Mouse (Mus musculus) erythroblast, embryonic 14.5 days (primary cell): ENCODE measurements around the gene Spata5. TPM values are rescaled to one million over a fixed set of nuclear protein-coding genes. Genes with fewer than 3 reads are reported as not detected.

Experiments used
- H3K27me3 ChIP-seq: 2 replicates; pipeline ENCODE4 v1.6.1; 2012; ENCODE audit warnings: inconsistent platforms; ENCODE audit not compliant: control insufficient read depth
- H3K36me3 ChIP-seq: 2 replicates; pipeline ENCODE4 v1.6.1; 2012; ENCODE audit warnings: mild to moderate bottlenecking, inconsistent platforms; ENCODE audit not compliant: control insufficient read depth
- H3K4me1 ChIP-seq: 2 replicates; pipeline ENCODE4 v1.6.1; 2012; ENCODE audit warnings: inconsistent platforms; ENCODE audit not compliant: control insufficient read depth
- H3K4me3 ChIP-seq: replicated peaks from 2 replicates; pipeline ENCODE3; 2012; ENCODE audit warnings: moderate library complexity, mild to moderate bottlenecking, inconsistent platforms
- H3K9me3 ChIP-seq: 2 replicates; pipeline ENCODE4 v1.6.1; 2012; ENCODE audit warnings: low read length, inconsistent platforms, mixed read lengths; ENCODE audit not compliant: control insufficient read depth
- GATA1 ChIP-seq: IDR thresholded peaks from 2 replicates; pipeline ENCODE4 v1.6.1; 2012; ENCODE audit warnings: low read length, inconsistent platforms, mixed read lengths
- TAL1 ChIP-seq: IDR thresholded peaks from 3 replicates; pipeline ENCODE4 v1.6.1; 2012; ENCODE audit warnings: low read length, inconsistent platforms, mixed read lengths
- polyA plus RNA-seq: library from polyadenylated mRNA; stranded (reverse); fragments of >175 nt; gene quantifications from 2 replicates; pipeline ENCODE4 v1.2.3, GENCODE M21; 2012

The Spata5 gene
- polyA plus RNA-seq, 1 experiment, result 0.21 TPM

GRCm38 (mm10) chr3:37418961-37419457 lies 687 bp upstream of the Spata5 start:
- Histone ChIP-seq H3K4me3 (peak overlapping the region; percentile 78), H3K4me1 (peaks cover 28% of the 10 kb centered on the region), H3K27me3 (no peaks in the 10 kb centered on the region), H3K9me3 (no peaks in the 10 kb centered on the region), H3K36me3 (peaks cover 4% of the 10 kb centered on the region)
- no peak for TF ChIP-seq TAL1
- TF ChIP-seq GATA1, result no peak

GRCm38 (mm10) chr3:37420072-37420471 lies 376 bp downstream of the Spata5 start, which contains the start of gene Nudt6:
Gene Nudt6, minus strand, starts transcription at chr3:37420211.
- H3K4me3 ChIP-seq, result peak within 1 kb of the TSS; percentile 78
- H3K4me1 ChIP-seq, result peaks cover 28% of the 10 kb centered on the region
- TF ChIP-seq TAL1, result no peak
- TF ChIP-seq GATA1, result no peak
- H3K9me3 ChIP-seq, result no peaks in the 10 kb centered on the region
- peaks cover 11% of the 10 kb centered on the region for H3K36me3 ChIP-seq
- no peaks in the 10 kb centered on the region for H3K27me3 ChIP-seq

DNA sequence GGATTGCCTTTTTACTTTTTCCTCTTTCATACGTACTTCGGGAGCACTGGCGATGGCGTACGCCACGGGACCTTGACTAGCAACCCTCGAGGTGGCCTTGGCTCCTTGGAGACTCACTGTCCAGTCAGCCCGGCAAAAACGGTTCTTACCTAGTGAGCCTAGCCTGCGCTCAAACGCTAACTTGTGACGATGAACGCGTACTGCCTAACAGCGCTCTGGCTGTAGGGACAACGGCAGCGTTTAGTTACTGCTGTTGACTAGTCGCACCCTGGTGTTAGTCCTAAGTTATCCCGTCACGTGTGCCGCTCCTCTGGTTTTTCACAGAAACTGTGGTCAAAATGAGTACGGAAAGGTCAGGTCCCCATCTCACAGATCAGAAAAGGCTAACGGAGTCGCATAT lies 945 bp downstream of the Spata5 start:
- H3K36me3 ChIP-seq, result peaks cover 16% of the 10 kb centered on the region
- H3K27me3 ChIP-seq, result no peaks in the 10 kb centered on the region
- peaks cover 28% of the 10 kb centered on the region for H3K4me1 ChIP-seq
- no peaks in the 10 kb centered on the region for H3K9me3 ChIP-seq
- TF ChIP-seq GATA1 (no peak), TAL1 (no peak)
- peak overlapping the region; percentile 78 for H3K4me3 ChIP-seq

GRCm38 (mm10) chr3:37421179-37421578 lies 1.5 kb downstream of the Spata5 start:
- Histone ChIP-seq H3K27me3 (no peaks in the 10 kb centered on the region), H3K9me3 (no peaks in the 10 kb centered on the region), H3K4me1 (peaks cover 28% of the 10 kb centered on the region), H3K36me3 (peaks cover 21% of the 10 kb centered on the region), H3K4me3 (peak overlapping the region; percentile 78)
- TF ChIP-seq GATA1 (no peak), TAL1 (no peak)

GRCm38 (mm10) chr3:37426069-37426468 lies 6.4 kb downstream of the Spata5 start:
- no peaks in the 10 kb centered on the region for H3K27me3 ChIP-seq
- H3K9me3 ChIP-seq, result no peaks in the 10 kb centered on the region
- peaks cover 48% of the 10 kb centered on the region for H3K36me3 ChIP-seq
- TF ChIP-seq TAL1 (no peak), GATA1 (no peak)
- H3K4me1 ChIP-seq, result peaks cover 13% of the 10 kb centered on the region
- H3K4me3 ChIP-seq, result no peak overlapping the region

- TF ChIP-seq TAL1, result no peak
- TF ChIP-seq GATA1, result no peak
- no peaks in the 10 kb centered on the region for H3K4me1 ChIP-seq
- H3K4me3 ChIP-seq, result no peak overlapping the region
- H3K36me3 ChIP-seq, result peaks cover 66% of the 10 kb centered on the region
- no peaks in the 10 kb centered on the region for H3K27me3 ChIP-seq
- no peaks in the 10 kb centered on the region for H3K9me3 ChIP-seq
Measured at GRCm38 (mm10) chr3:37430359-37430758, 10.7 kb downstream of the Spata5 start.

DNA sequence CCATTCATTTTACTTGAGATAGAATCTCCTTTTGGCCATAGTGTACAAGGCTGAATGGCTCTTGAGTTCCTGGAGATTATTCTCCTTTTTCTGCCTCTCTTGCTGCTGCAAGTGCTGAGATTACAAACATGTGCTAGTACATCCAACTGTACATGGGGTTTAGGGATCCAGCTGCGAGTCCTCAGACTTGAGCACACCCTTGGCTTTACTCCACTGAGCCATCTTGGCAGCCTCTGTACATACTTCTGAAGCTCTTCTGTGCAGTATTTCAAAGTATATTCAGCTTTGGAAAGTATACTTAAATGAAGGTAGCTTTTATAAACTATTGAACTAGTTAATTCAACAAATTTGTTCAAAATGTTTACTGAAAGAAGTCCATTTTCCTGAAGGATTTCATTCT lies 20.1 kb downstream of the Spata5 start:
- TF ChIP-seq TAL1, result no peak
- no peak for TF ChIP-seq GATA1
- H3K4me3 ChIP-seq, result no peak overlapping the region
- peaks cover 52% of the 10 kb centered on the region for H3K36me3 ChIP-seq
- H3K27me3 ChIP-seq, result no peaks in the 10 kb centered on the region
- no peaks in the 10 kb centered on the region for H3K9me3 ChIP-seq
- peaks cover 2% of the 10 kb centered on the region; the same call in 1 of the 2 replicates for H3K4me1 ChIP-seq

GRCm38 (mm10) chr3:37443409-37443808 lies 23.7 kb downstream of the Spata5 start:
- Histone ChIP-seq H3K36me3 (peaks cover 36% of the 10 kb centered on the region), H3K4me1 (peaks cover 2% of the 10 kb centered on the region; the same call in 1 of the 2 replicates), H3K4me3 (no peak overlapping the region), H3K9me3 (no peaks in the 10 kb centered on the region), H3K27me3 (no peaks in the 10 kb centered on the region)
- TF ChIP-seq GATA1, result no peak
- no peak for TF ChIP-seq TAL1

DNA sequence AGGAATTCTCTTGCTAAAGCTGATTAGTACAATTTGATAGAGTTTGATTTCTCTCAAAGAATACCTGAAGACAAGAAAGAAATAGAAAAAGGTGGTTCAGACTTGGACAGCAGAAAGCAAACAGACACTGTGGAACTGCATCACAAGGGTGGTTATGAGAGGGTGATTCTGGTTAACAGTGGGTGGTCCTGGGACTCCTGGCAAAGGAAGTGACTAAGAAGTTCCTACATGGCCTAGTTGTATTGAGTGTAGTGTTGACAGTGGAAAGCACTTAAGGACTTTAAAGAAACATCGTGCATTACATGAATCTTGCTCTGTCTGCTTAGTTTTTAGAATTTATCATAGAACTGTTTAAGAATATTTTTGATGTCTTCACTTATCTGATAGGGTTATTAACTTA lies 36.3 kb downstream of the Spata5 start:
- no peaks in the 10 kb centered on the region for H3K4me1 ChIP-seq
- TF ChIP-seq TAL1 (no peak), GATA1 (no peak)
- H3K27me3 ChIP-seq, result no peaks in the 10 kb centered on the region
- peaks cover 20% of the 10 kb centered on the region for H3K36me3 ChIP-seq
- H3K4me3 ChIP-seq, result no peak overlapping the region
- H3K9me3 ChIP-seq, result no peaks in the 10 kb centered on the region

GRCm38 (mm10) chr3:37468170-37468569 lies 48.5 kb downstream of the Spata5 start:
- peaks cover 15% of the 10 kb centered on the region for H3K4me1 ChIP-seq
- TF ChIP-seq TAL1 (no peak), GATA1 (no peak)
- no peaks in the 10 kb centered on the region for H3K27me3 ChIP-seq
- H3K9me3 ChIP-seq, result no peaks in the 10 kb centered on the region
- H3K36me3 ChIP-seq, result peaks cover 18% of the 10 kb centered on the region
- no peak overlapping the region for H3K4me3 ChIP-seq
